Mouse (Mus musculus): ENCODE results near the gene Usp29.

- TF ChIP-seq CTCF (IDR thresholded peaks at IDR 0.05; ENCODE audit: control insufficient read depth, insufficient read depth, low read length), result no peak
- TF ChIP-seq POLR2A (IDR thresholded peaks at IDR 0.05; ENCODE audit: borderline replicate concordance, control insufficient read depth, low read depth, low read length), result no peak
Observed at GRCm38 (mm10) chr7:6837297-6837925, 107.0 kb downstream of the Usp29 start.

Measured in bone marrow, adult 2 months (tissue).